Mouse (Mus musculus): ENCODE data around the gene Psmd7.

DNA sequence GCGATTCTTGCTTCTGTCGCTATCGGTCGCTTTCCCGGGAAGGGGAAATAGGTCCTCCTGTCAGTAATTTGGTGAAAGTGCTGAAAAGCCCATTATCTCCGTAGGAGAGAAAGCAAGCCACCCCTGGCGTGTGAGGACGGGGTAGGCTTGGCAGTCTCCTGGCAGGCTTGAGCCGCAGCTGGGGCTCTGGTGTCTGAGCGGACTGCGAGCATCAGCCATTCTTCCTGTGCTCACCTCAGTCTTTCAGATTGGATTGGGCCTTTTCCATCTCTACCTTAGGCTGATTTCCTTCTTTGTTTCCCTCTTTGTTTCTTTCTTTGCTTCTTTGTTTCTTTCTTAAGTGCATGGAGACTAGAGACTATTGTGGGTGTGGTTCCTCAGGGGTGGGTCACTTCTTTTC is 22.6 kb upstream of the Psmd7 start:
- TF ChIP-seq POLR2A (IDR thresholded peaks at IDR 0.05; ENCODE audit: control insufficient read depth, low read depth, low read length) (no peak), CTCF (IDR thresholded peaks at IDR 0.05; ENCODE audit: control insufficient read depth, insufficient read depth, insufficient replicate concordance, low read depth, low read length) (no peak)

All from testis, adult 2 months (tissue).